8 mouse cellular contexts compared by ENCODE assay signal in the genomic region with DNA sequence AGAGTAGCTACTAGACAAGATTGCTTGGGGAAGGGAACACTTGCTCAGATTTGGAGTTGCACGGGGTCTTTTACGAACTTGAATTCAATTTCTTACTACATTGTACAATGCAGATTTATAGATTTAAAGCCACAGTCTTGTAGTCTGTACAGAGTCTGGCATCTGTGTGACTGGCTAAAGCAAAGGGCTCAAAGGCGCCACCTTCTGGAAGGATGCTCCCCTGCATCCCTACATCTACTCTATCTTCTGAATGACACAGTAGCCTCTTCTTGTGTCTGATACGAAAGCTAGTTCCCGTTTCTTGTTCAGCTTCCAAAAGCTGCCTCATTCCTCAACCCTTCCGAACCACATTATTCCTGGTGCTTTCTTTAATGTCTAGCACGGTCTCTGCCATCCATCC.
DNase-seq lines count a peak whose midpoint lies in the region; ATAC-seq lines count a peak whose summit lies in the region.

No protein-coding gene starts in this region.

- DNase-seq in kidney, adult 18-20 months, result peak; percentile 30
- DNase-seq in NIH3T3 (ENCODE audit: low read depth), result peak; percentile 65
- DNase-seq in c-Kit-positive CD71-positive TER-119-negative erythroid progenitor cells, embryonic 14.5 days (ENCODE audit: low read depth), result peak; percentile 40
- DNase-seq in kidney, adult 9 months, result peak; percentile 20
- peak; percentile 5 for DNase-seq in telencephalon, adult 2 months (ENCODE audit: low read depth, low spot score)
- DNase-seq in neural tube, embryonic 10.5 days (ENCODE audit: extremely low spot score, low spot score), result no peak

- no peak overlapping the region for H3K4me3 ChIP-seq in kidney, embryonic 14.5 days (ENCODE audit: low read length)
- no peak overlapping the region for H3K4me3 ChIP-seq in liver, embryonic 12.5 days

- no peak overlapping the region for H3K4me2 ChIP-seq in kidney, embryonic 14.5 days (replicated peaks; ENCODE audit: low read depth, low read length)
- H3K4me2 ChIP-seq in liver, embryonic 12.5 days, result 0 out of 2 replicates have a peak overlapping the region, but pooled peaks have one; percentile 4

- no peaks in the 10 kb centered on the region for H3K36me3 ChIP-seq in kidney, embryonic 14.5 days (ENCODE audit: control insufficient read depth, insufficient read depth, low read length)
- H3K36me3 ChIP-seq in liver, embryonic 12.5 days, result no peaks in the 10 kb centered on the region

- H3K9me3 ChIP-seq in kidney, embryonic 14.5 days (ENCODE audit: control insufficient read depth, low read length), result no peaks in the 10 kb centered on the region
- H3K9me3 ChIP-seq in liver, embryonic 12.5 days (replicated peaks), result no peaks in the 10 kb centered on the region

- no peak overlapping the region for H3K27ac ChIP-seq in kidney, embryonic 14.5 days (ENCODE audit: low read depth, low read length)
- no peak overlapping the region for H3K27ac ChIP-seq in liver, embryonic 12.5 days

- no peak for ATAC-seq in kidney, embryonic 14.5 days (ENCODE audit: low FRiP score, low TSS enrichment)
- ATAC-seq in liver, embryonic 12.5 days, result no peak

- 68% methylated on average over 7 of the region's 7 CpGs for WGBS in kidney, embryonic 14.5 days
- 41% methylated on average over 7 of the region's 7 CpGs for WGBS in liver, embryonic 12.5 days (ENCODE audit: insufficient replicate concordance)

- no peaks in the 10 kb centered on the region for H3K4me1 ChIP-seq in kidney, embryonic 14.5 days (ENCODE audit: control insufficient read depth, insufficient read depth, low read length)
- H3K4me1 ChIP-seq in liver, embryonic 12.5 days, result peaks cover 16% of the 10 kb centered on the region

- no peaks in the 10 kb centered on the region for H3K27me3 ChIP-seq in kidney, embryonic 14.5 days (ENCODE audit: control insufficient read depth, insufficient read depth, low read length)
- no peaks in the 10 kb centered on the region for H3K27me3 ChIP-seq in liver, embryonic 12.5 days (replicated peaks)

- H3K9ac ChIP-seq in kidney, embryonic 14.5 days (ENCODE audit: low read depth, low read length), result no peak overlapping the region
- no peak overlapping the region for H3K9ac ChIP-seq in liver, embryonic 12.5 days
